Mouse (Mus musculus) hindbrain, postnatal 0 days (tissue): ENCODE measurements around the gene Snhg11. TPM values are rescaled to one million over a fixed set of nuclear protein-coding genes. Genes with fewer than 3 reads are reported as not detected.
"Not testable (repeated sequence)": the region's sequence is repeated elsewhere in the genome, so short reads cannot be mapped to it uniquely, and the experiment has no call there.

Experiments
- ATAC-seq: fragments of 200-750 bp; cut with Nextera tagmentation; 2 replicates; pipeline ENCODE4 v1.8.0; 2017; ENCODE audit warnings: mild to moderate bottlenecking, moderate TSS enrichment, moderate library complexity
- DNase-seq: peaks from one replicate; pipeline ENCODE4 v3.0.0-alpha.2; 2015; ENCODE audit warnings: low spot score
- H3K27ac ChIP-seq: fragments of 300-500 bp; sonication (generic); 2 replicates; pipeline ENCODE4 v1.5.1; 2014; ENCODE audit warnings: mild to moderate bottlenecking
- H3K27me3 ChIP-seq: fragments of 300-500 bp; sonication (generic); 2 replicates; pipeline ENCODE4 v1.6.1; 2014; ENCODE audit warnings: low read length, mixed read lengths; ENCODE audit not compliant: insufficient read depth
- H3K36me3 ChIP-seq: fragments of 300-500 bp; sonication (generic); 2 replicates; pipeline ENCODE4 v1.6.1; 2014; ENCODE audit warnings: low read length, mixed read lengths; ENCODE audit not compliant: insufficient read depth
- H3K4me1 ChIP-seq: fragments of 300-500 bp; sonication (generic); 2 replicates; pipeline ENCODE4 v1.6.1; 2014; ENCODE audit warnings: antibody characterized with exemption, low read length, mixed read lengths; ENCODE audit not compliant: insufficient read depth
- H3K4me2 ChIP-seq: fragments of 300-500 bp; sonication (generic); 2 replicates; pipeline ENCODE4 v1.6.1; 2014; ENCODE audit warnings: low read depth, mild to moderate bottlenecking, low read length, moderate library complexity, mixed read lengths
- H3K4me3 ChIP-seq: fragments of 300-500 bp; sonication (generic); 2 replicates; pipeline ENCODE4 v1.5.1; 2014; ENCODE audit warnings: low read length
- H3K9ac ChIP-seq: fragments of 300-500 bp; sonication (generic); replicated peaks from 2 replicates; pipeline ENCODE4 v1.6.1; 2014; ENCODE audit warnings: mild to moderate bottlenecking, low read length, moderate library complexity, mixed read lengths
- H3K9me3 ChIP-seq: fragments of 300-500 bp; sonication (generic); 2 replicates; pipeline ENCODE4 v1.6.1; 2016; ENCODE audit warnings: low read length, mixed read lengths
- CTCF ChIP-seq: IDR thresholded peaks from 2 replicates; pipeline ENCODE4 v1.5.1; 2016; ENCODE audit warnings: antibody characterized with exemption, control low read depth, low read depth
- WGBS: fragments of 180-500 bp; shearing (Covaris S2); extraction: QIAGEN DNeasy Blood & Tissue Kit; methylation state at CpG from one replicate; pipeline ENCODE4 v1.1.7; 2014; 5-methylcytosine and 5-hydroxymethylcytosine counted together
- polyA plus RNA-seq: library from polyadenylated mRNA; unstranded; fragments of >200 nt; fragmentation: Nextera tagmentation; extraction: Ambion mirVana; gene quantifications from 2 replicates; pipeline ENCODE4 v1.2.1, GENCODE M21; 2015
- total RNA-seq: library from RNA; depleted of rRNA; stranded (reverse); fragments of >200 nt; gene quantifications from 2 replicates; pipeline ENCODE4 v1.2.3, GENCODE M21; 2014

Snhg11 gene
- total and polyA plus RNA-seq, 2 experiments from 2014 or later: 169 to 521 TPM

DNA sequence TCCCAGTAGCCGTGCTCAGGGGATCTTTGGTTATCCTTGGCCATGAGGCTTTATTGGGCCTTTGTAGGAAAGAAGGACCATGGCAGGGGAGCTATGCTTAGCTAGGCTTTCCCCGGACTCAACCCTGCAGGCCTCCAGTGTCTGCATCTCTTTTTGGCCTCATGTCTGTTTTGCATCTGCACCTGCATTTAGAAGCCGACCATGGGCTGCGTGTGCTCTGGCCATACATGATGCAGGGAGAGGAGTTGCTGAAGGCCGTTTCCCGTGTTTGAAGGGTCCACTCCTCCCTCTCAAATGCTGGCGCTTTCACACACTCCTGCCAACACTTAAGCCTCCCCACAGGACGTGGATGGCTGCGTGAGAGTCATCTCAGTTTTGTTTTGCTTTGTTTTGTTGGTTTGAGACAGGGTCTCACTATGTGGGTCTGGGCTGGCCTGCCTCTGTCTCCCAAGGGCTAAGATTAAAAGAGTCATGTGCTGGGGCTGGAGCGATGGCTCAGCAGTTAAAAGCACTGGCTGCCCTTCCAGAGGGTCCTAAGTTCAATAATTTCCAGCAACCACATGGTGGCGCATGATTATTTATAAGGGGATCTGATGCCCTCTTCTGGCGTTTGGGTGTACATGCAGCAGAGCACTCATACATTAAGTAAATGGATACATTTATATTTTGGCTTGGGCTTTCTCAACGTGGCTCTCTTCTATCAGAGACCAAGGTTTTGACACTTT is 4.1 kb downstream of the Snhg11 start:
- H3K4me2 ChIP-seq: 0 out of 2 replicates have a peak overlapping the region, but pooled peaks have one; percentile 1

DNA sequence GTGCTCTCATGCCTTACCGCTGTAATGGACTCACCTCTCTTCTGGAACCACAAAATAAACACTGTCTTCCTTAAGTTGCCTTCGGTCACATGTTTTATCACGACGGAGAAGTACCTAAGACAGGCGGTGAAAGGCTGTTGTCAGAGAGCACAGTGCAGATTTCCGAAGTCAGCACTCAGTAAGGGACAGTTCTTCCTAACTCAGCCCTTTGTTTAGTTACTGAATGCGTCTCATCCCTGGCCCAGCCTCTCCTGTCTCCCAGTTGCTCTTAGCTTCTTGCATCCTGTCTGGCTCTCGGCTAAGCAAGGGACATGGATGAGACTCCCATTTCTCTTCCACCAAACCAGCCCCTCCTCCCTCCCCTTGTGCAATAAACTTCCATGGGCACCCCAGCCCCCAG is 10.6 kb downstream of the Snhg11 start:
- Histone ChIP-seq H3K9ac (no peak overlapping the region), H3K9me3 (no peaks in the 10 kb centered on the region), H3K36me3 (0 out of 2 replicates have a peak, but pooled peaks cover 5% of the 10 kb centered on the region), H3K27ac (no peak overlapping the region), H3K4me1 (no peaks in the 10 kb centered on the region), H3K4me2 (no peak overlapping the region), H3K4me3 (no peak overlapping the region), H3K27me3 (no peaks in the 10 kb centered on the region)
- WGBS: 37% methylated on average over 8 of the region's 8 CpGs
- ATAC-seq: peak; percentile 34; the same call in 1 of the 2 replicates
- TF ChIP-seq CTCF: no peak
- no peak for DNase-seq

More for the DNA sequence above, 4.1 kb downstream of the Snhg11 start:
- Histone ChIP-seq H3K4me1 (no peaks in the 10 kb centered on the region), H3K4me3 (no peak overlapping the region), H3K9ac (no peak overlapping the region), H3K27me3 (no peaks in the 10 kb centered on the region), H3K36me3 (no peaks in the 10 kb centered on the region; the same call in 1 of the 2 replicates), H3K27ac (no peak overlapping the region), H3K9me3 (no peaks in the 10 kb centered on the region)
- WGBS: 43% methylated on average over 13 of the region's 13 CpGs
- DNase-seq: peak; percentile 95
- peak; percentile 43 for ATAC-seq
- peak; percentile 96 for TF ChIP-seq CTCF

DNA sequence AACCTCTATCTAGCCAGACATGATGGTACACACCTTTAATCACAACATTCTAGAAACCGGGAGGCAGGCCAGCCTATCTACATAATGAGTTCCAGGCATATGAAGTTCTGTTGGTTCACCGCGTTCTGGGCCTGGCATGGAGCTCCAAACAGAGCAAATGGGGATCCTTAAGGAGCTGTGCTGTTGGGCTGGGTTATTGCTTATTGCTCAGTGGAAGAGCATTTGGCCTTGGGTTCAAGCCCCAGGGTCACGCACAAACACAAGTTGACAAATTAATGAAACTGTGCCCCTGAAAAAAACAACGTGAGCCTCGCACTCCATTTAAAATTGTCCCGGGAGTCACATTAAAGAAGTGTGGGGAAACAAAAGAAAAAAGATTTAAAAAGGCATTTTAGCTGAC is 14.0 kb downstream of the Snhg11 start:
- no peak overlapping the region for H3K9ac ChIP-seq
- H3K4me1 ChIP-seq: no peaks in the 10 kb centered on the region
- no peaks in the 10 kb centered on the region for H3K27me3 ChIP-seq
- 0 out of 2 replicates have a peak, but pooled peaks cover 5% of the 10 kb centered on the region for H3K36me3 ChIP-seq
- no peak for ATAC-seq
- no peak for DNase-seq
- no peak overlapping the region for H3K4me2 ChIP-seq
- no peak overlapping the region for H3K27ac ChIP-seq
- WGBS: 88% methylated on average over 7 of the region's 7 CpGs
- TF ChIP-seq CTCF: no peak
- H3K9me3 ChIP-seq: no peaks in the 10 kb centered on the region
- no peak overlapping the region for H3K4me3 ChIP-seq

DNA sequence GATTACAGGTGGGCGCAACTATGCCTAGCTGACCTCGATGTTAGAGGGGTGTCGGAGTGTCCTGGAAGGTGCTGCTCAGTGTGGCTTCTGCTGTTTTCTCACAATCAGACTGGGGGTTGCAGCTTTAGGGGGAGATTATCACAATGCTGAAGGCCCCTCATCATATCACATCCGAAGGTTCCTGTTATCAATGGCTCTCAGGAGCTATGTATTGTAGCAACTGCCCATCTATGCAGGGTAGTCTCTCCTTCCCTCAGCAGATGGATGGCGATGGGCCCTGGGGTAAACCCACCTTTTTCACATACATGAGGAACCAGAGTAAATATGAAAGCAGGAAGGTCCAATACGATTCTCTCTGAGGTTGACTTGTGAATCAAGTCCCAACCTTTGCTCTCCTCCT is 20.9 kb downstream of the Snhg11 start:
- no peak for TF ChIP-seq CTCF
- whole genome bisulfite sequencing: 86% methylated on average over 6 of the region's 6 CpGs
- DNase-seq (no peak), ATAC-seq (no peak)
- Histone ChIP-seq H3K36me3 (no peaks in the 10 kb centered on the region), H3K4me1 (no peaks in the 10 kb centered on the region), H3K9ac (no peak overlapping the region), H3K4me3 (no peak overlapping the region), H3K4me2 (no peak overlapping the region), H3K27ac (no peak overlapping the region), H3K9me3 (no peaks in the 10 kb centered on the region), H3K27me3 (no peaks in the 10 kb centered on the region)

DNA sequence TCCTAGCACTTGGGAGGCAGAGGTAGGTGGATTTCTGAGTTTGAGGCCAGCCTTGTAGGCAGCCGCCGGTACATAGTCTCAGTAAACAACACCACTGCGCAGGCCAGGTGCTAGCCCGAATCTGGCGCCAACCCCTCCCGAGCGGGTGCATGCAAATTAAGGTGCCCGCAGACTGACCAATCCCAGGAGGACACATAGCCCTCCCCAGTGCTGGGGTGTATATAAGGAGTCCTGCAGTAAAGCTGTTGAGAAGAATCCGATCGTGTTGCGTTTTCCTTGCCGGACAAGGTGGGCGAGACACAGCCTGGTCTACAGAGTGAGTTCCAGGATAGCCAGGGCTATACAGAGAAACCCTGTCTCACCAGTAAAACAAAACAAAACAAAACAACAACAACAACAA is 21.7 kb downstream of the Snhg11 start:
- not testable (repeated sequence) for H3K9me3 ChIP-seq, H3K4me2 ChIP-seq, H3K36me3 ChIP-seq, H3K27ac ChIP-seq, H3K4me3 ChIP-seq, H3K9ac ChIP-seq, H3K4me1 ChIP-seq, DNase-seq, H3K27me3 ChIP-seq, ATAC-seq
- WGBS: 68% methylated on average over 13 of the region's 13 CpGs

DNA sequence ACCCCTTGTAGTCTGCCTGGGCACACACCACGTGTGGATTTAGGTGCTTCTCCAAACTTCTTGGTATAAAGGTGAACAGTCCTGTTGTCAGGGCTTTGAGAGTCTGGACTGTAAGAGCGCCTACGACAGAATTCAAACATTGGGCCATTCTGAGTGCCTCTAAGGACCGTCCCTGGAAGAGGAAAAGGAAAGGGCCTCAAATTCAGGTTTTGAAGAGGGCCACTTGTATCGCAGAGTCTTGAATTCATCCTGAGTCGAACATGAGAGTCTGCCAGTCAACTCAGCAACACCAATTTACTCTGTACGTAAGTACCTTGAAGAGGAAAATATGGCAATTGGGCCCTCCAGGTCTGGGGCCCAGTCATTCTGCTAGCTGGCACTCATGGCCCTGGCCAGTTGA is 27.5 kb downstream of the Snhg11 start:
- no peak for TF ChIP-seq CTCF
- DNase-seq: no peak
- no peak overlapping the region for H3K4me2 ChIP-seq
- no peak overlapping the region for H3K4me3 ChIP-seq
- no peak overlapping the region for H3K9ac ChIP-seq
- no peak for ATAC-seq
- H3K9me3 ChIP-seq: no peaks in the 10 kb centered on the region
- no peaks in the 10 kb centered on the region for H3K36me3 ChIP-seq
- WGBS: 85% methylated on average over 7 of the region's 7 CpGs
- H3K27me3 ChIP-seq: no peaks in the 10 kb centered on the region
- H3K4me1 ChIP-seq: no peaks in the 10 kb centered on the region
- no peak overlapping the region for H3K27ac ChIP-seq

DNA sequence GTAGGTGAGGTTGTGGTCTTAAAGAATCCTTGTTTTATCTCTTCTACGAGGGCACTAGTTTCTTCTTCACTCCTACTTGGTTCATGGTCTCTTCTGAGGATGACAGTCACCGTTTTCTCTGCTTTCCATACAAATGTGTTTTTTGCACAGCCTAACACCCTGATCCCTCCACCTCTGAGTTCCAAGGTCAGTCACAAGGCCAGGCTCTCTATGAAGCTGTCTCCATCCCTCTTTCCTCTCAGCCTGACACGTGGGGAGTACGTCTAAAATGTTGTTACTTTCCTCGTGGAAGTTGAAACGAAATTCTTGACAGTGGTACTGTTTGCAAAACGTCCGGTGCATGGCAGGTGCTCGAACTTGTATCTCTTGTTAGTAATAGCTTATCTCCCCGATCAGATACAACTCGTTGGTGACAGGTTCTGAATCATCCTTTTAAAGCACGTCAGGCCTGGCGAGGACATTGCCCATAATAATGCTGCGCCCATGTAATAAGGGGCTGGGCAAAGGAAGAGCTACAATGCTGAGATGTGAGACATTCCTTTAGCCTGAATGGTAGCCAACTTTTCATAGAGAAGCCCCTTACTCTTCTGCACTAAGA is 33.7 kb downstream of the Snhg11 start:
- Histone ChIP-seq H3K27me3 (no peaks in the 10 kb centered on the region), H3K4me1 (0 out of 2 replicates have a peak, but pooled peaks cover 4% of the 10 kb centered on the region), H3K9ac (peak overlapping the region; percentile 33; the same call in 1 of the 2 replicates), H3K27ac (peak overlapping the region; percentile 41; the same call in 1 of the 2 replicates), H3K9me3 (no peaks in the 10 kb centered on the region), H3K36me3 (no peaks in the 10 kb centered on the region), H3K4me3 (peak overlapping the region; percentile 93), H3K4me2 (peak overlapping the region; percentile 88)
- WGBS: 23% methylated on average over 14 of the region's 14 CpGs
- peak; percentile 72; the same call in 1 of the 2 replicates for ATAC-seq
- DNase-seq: no peak
- TF ChIP-seq CTCF: no peak
